Mouse (Mus musculus): ENCODE measurements around the gene Eif3d.

Gene Eif3d

GRCm38 (mm10) chr15:77954362-77954761 lies 16.3 kb downstream of the Eif3d start:
- no peak for DNase-seq (ENCODE audit: low spot score in 2 of 2)

GRCm38 (mm10) chr15:77952921-77953320 lies 17.7 kb downstream of the Eif3d start:
- no peak for DNase-seq (ENCODE audit: low spot score in 2 of 2)

DNA sequence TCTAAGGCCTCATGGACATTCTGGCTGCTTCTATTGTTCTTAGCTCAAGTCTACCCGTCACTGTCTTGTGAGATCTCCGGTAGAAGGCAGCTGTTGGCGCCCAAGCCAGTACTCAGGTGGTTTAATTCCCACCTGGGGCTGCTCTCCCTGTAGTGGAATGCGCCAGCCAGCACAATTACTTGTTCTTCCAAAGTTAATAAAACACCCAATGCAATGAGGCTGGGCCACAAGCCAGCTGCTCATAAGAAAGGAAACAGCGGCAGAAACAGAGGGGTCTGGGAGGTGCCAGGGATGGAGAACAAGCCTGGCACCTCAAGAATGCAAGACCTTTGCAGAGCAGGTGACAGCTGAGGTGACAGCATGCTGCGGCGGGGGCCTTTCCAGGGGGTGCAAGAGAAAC lies 21.6 kb downstream of the Eif3d start:
- DNase-seq (ENCODE audit: low spot score in 2 of 2): no peak

DNA sequence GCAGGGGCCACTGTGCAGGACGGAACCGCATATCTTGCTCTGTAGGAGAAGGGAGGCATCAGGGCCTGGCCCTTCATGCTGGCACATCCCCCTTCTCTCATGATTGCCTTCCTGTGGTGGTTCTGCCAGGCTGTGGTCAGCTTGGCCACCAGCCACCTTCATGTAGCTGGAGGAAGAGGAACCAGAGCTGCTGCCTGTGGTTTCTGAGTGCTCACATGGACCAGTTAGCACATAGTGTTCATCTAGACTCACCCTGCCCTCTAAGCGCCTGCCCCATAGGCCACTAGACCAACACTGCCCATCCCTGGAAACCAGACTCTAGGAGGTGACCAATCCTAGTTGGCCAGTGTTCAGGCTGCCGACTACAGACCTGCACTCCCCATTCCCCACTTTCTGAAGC lies 24.9 kb downstream of the Eif3d start:
- peak in 1 of 2 experiments; percentile 47 for DNase-seq (ENCODE audit: low spot score in 2 of 2)

DNA sequence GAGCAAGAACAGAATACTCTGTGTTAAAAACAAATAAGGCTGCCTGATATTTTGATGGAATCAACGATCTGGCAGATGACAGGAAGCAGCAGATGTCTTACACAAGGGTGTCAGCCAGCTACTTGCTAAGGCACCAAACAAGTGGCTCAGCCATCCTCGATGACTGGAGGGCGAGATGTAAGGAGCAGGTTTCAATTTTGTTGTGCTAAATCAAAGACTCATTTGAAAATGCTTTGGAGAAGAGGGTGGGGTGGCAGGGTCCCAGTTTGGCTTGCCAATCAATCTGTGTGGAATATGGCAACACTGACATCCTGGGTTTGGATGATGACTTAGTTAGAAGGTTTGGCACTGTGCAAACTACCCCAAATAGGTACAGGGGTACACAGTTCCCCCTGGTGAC lies 29.1 kb downstream of the Eif3d start:
- DNase-seq (ENCODE audit: low spot score in 2 of 2): no peak

DNA sequence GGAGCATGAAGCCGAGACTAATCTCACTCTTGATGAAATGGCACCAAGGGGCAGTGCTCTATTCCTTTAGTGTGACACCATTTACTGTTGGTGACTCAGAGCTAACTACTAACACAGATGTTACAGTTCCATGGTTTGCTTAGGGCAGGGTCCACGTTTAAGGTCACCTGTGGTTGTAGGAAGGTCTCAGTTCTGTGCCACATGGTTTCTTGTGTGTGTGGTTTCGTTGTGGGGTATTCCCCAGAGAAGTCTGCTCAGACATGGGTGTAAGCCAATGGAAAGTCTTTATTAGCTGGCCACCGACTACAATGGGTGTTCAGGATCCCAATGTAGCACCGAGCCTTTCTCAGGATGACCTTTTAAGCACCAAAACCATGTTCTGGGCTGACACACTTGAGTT lies 32.1 kb downstream of the Eif3d start:
- DNase-seq (ENCODE audit: low spot score in 2 of 2): no peak

DNA sequence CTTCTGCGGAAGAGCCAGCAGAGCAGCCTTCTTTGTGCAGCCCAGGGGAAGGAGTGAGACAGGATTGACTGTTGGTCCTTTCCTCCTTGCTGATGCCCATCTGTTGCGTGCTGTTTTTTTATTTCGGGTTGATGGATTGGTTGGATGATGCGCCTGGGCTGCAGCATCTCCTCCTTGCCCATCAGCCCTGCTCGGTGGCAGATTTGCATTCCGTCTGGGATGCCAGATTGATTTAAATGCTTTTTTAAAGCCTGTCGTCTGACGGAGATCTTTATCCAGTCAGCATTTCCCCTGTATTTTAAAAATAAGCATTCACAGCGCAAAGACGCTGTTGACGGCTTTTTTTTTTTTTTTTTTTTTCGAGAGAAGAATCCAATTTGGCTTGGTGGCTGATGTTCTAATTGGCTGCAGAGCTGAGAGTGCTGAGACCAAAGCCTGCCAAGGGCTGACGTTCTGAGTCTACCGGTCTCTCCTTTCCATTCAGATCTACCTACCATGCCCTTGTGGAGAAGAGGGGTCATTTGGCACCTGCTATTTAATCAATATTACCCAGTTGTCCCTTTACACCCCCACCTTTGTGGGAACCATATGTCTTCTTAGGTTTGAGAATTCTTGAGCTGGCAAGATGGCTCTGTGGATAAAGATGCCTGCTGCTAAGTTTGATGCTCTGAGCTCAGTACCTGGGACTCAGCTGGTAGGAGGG lies 34.8 kb downstream of the Eif3d start:
- DNase-seq (ENCODE audit: low spot score in 2 of 2): no peak

- DNase-seq (ENCODE audit: low spot score in 2 of 2): no peak
Observed at GRCm38 (mm10) chr15:77934968-77935367, 35.6 kb downstream of the Eif3d start.

GRCm38 (mm10) chr15:77934326-77934725 lies 36.3 kb downstream of the Eif3d start:
- DNase-seq (ENCODE audit: low spot score in 2 of 2): no peak

GRCm38 (mm10) chr15:77933770-77934169 lies 36.8 kb downstream of the Eif3d start:
- peak; percentile 97 to 100 for DNase-seq (ENCODE audit: low spot score in 2 of 2)

GRCm38 (mm10) chr15:77933222-77933621 lies 37.4 kb downstream of the Eif3d start:
- DNase-seq (ENCODE audit: low spot score in 2 of 2): no peak

DNA sequence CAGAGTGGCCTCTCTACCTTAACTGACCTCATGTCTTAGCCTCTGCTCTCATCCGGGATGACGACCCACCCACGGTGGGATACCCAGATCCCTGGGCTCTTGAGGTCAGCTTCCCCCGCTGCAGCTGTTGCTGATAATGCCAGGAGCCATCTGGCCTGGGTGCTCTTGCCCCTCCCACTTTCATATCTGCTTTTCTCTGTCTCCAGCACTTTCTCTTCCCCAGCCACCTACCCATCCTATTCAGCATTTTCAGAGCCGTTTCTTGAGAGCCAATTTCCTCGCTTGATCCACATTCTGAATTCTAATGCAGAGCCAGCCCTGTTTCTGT lies 39.0 kb downstream of the Eif3d start:
- DNase-seq (ENCODE audit: low spot score in 2 of 2): peak; percentile 71 to 81

DNA sequence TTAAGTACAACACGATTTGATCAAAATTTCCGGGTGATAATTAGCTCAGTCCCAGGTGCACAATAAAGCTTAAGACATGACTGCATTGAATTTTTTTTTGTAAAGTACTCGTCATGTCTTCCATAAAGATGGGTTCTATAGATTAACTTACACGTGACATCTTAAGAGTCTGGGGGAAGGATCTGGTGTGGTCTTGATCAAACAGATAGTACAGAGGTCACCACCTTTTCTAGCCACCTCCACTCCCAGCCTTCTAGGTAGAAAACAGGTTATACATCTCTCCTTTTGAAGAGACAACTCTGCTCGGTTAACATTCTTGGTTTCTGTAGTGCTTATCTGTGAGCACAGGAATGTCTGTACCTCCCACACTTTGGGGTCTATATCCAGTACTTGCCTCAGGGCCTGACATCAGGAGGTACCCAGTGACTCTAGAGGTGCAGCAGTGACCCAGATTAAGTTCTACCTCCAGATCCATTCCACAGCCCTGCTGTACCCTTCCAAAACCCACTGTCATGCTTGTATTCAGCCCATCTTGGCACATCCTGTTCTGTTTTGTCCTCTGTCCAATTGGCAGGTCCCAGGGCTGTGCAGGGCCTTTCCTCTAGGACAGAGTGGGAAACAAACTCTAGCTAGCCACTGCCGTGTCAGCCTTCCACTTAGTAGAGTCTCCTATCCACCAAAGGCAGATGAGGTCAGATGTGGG lies 39.5 kb downstream of the Eif3d start:
- DNase-seq (ENCODE audit: low spot score in 2 of 2): no peak

DNA sequence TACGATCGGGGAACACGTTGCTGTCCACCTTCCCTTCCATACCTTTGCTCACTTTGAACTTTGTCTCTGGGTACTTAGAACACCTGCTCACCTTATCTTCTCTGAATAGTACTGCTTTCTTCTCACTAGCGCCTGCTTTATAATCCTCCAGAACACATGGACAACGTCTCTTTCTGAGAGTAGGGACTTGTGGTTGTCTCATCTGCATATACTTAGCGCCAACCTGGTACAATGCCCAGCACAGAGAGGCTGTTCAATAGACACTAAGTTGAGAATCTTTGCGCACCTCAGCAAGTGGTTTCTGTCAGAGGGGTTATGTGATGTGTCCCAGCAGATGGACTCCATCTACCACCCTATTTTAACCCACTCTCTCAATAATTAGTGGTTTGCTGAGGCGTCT lies 40.8 kb downstream of the Eif3d start:
- DNase-seq (ENCODE audit: low spot score in 2 of 2): no peak

DNA sequence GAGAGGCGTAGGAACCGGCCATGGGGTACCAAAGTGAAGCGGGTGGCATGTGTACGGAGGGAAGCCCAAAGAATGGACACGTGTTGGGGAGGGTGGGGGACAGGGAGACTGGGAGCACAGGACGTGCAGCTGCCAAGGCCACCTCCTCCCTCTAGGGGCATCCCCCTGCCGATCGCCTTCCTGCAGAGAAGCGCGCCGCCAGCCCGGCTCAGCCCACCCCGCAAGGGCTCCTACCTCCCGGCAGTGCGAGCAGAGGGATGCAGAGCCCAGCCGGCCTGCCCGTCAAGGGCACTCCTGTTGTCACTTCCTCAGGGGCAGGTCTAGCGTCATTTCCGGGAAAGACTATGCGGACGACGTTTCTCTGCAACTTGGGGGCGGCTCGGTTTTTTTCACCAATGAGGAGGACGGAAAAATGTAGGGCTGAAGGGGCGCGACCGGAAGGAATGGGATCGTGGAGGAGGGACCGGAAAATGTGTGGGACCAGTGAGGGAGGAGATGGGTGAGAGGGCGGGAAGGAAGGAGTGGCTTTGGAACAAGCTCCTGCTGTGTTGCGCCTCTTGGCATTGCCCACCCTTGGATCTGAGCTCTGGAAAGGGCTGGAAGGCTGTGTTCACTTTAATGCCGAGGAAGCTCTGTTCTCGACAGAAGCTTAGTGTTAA lies 41.8 kb downstream of the Eif3d start, which contains the start of gene Txn2:
TSS of gene Txn2 (minus strand) at position 334 of the 659 bp plus-strand sequence.
- peak; percentile 93 to 94 for DNase-seq (ENCODE audit: low spot score in 2 of 2)

DNA sequence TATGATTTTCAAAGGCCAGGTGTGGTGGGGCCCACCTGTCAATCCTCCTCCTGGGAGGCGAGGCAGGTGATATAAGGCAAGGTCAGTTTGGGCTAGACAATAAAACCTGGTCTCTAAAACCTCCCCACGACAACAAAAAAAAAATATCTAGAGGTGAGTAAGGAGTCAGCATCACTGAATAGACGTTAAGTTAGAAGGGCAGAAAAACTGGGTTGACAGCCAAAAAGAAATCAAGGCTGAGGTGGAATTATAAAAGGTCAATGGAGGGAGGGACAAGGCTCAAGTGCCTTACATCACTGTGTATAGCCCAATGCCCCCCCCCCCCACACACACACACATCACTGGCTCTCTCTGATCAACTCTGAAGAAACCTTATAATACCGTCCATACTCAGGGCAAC lies 42.5 kb downstream of the Eif3d start:
- no peak for DNase-seq (ENCODE audit: low spot score in 2 of 2)

DNA sequence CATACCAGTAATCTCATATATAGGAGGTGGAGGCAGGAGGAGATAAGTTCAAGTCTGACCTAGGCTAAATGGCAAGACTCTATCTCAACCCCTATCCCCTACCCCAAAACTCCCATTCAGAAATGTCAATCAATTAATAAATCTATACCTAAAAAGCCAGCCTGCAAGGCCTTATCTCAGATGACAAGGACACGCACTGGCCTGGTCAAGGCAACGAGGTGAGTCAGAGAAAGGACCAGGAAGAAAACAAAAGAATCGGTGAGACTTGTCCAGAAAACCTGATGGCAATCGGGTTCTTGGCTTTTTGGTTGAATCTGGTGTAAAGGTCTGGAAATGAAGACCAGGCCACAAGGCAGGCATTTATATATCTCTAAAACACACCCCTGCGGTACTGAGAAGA lies 43.7 kb downstream of the Eif3d start:
- DNase-seq (ENCODE audit: low spot score in 2 of 2): no peak

DNA sequence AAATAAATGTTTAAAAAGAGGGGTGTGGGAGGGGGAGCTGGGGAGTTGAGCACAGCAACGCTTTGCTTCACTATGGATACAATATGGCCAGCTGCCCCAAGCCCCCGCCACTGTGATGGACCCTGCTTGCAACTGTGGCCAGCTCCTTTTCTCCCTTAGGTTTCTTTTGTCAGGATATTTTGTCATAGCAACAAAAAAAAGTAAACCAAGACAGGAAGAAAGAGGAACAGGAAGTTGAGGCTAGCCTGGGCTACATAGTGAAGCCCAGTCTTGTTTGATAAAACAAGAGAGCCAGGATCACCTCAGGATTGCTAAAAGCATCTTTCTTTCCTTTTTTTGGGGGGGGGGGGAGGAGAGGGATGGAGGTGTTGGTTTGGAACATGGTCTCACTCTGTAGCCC lies 45.4 kb downstream of the Eif3d start:
- DNase-seq (ENCODE audit: low spot score in 2 of 2): no peak

GRCm38 (mm10) chr15:77923267-77924035 lies 47.2 kb downstream of the Eif3d start:
- DNase-seq (ENCODE audit: low spot score in 2 of 2): no peak

DNA sequence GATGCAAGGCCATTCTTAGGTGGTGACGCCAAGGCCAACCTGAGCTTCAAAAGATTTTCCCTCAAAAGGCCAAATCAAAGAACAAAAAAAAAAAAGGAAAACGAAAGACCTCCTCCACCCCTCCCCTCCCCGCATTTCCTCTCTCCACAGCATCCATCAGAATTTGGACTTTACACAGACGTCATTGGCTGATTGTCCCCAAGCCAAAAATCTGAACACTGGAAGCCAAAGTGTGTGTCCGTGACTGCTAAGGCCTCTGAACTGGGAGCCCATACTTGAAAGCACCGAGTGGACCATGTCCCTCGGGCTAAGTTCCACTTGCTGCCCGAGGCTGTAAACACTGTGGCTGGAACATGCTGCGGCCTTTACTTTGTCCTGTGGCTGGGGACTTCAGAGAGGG lies 47.9 kb downstream of the Eif3d start:
- no peak for DNase-seq (ENCODE audit: low spot score in 2 of 2)

DNA sequence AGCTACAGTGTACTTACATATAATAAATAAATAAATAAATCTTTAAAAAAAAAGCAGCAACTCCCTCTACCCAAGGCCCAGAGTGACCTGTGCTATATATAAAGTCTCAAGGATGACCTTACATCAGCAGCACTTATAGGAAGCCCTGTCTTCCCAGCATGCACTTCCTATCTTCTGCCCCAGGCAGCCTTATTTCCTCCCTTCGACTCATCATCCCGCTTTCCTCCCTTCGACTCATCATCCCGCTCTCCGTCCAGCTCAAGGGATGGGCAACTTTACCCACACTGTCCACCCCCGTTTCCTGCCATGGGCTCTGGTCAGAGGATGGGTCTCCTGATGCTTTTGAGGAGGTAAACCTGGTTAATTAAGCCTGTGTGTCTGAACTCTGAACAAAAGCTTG lies 49.0 kb downstream of the Eif3d start:
- no peak for DNase-seq (ENCODE audit: low spot score in 2 of 2)

All from spleen, postnatal 4 days (tissue).